In genomic region chr8:103978948-103979347, GRCm38 (mm10) we compare ENCODE assay signal across 19 mouse cellular contexts.
DNase-seq lines count a peak whose midpoint lies in the region; ATAC-seq lines count a peak whose summit lies in the region.
"Had no signal": no experiment of that assay in that cellular context is flagged by ENCODE, and none has a peak within 500 bp of the region (broad histone marks: within the 10 kb centered on the region; RNA-seq: fewer than 3 reads in every experiment).

No protein-coding gene starts in this region.

- no peaks in the 10 kb centered on the region for H3K9me3 ChIP-seq in forebrain, embryonic 15.5 days
- no peaks in the 10 kb centered on the region for H3K9me3 ChIP-seq in liver, embryonic 11.5 days (ENCODE audit: control insufficient read depth, low read length)
- H3K9me3 ChIP-seq: embryonic facial prominence, embryonic 13.5 days; forebrain, embryonic 13.5 days; heart, embryonic 12.5 days; hindbrain, embryonic 15.5 days had no signal

- 95% methylated on average over 5 of the region's 5 CpGs for WGBS in forebrain, embryonic 15.5 days
- 58% methylated on average over 5 of the region's 5 CpGs for WGBS in liver, embryonic 11.5 days

- H3K36me3 ChIP-seq in forebrain, embryonic 15.5 days: no peaks in the 10 kb centered on the region
- no peaks in the 10 kb centered on the region for H3K36me3 ChIP-seq in liver, embryonic 11.5 days (ENCODE audit: control insufficient read depth, insufficient read depth, low read length)
- H3K36me3 ChIP-seq: embryonic facial prominence, embryonic 13.5 days; heart, embryonic 12.5 days; hindbrain, embryonic 15.5 days had no signal

- H3K4me3 ChIP-seq in forebrain, embryonic 15.5 days: no peak overlapping the region
- H3K4me3 ChIP-seq in liver, embryonic 11.5 days (ENCODE audit: low read depth, low read length): no peak overlapping the region
- H3K4me3 ChIP-seq: embryonic facial prominence, embryonic 13.5 days; forebrain, embryonic 13.5 days; heart, embryonic 12.5 days; hindbrain, embryonic 15.5 days had no signal

- no peaks in the 10 kb centered on the region for H3K27me3 ChIP-seq in forebrain, embryonic 15.5 days
- no peaks in the 10 kb centered on the region for H3K27me3 ChIP-seq in liver, embryonic 11.5 days (replicated peaks; ENCODE audit: control insufficient read depth, insufficient read depth, low read length)
- H3K27me3 ChIP-seq: embryonic facial prominence, embryonic 13.5 days; forebrain, embryonic 13.5 days; heart, embryonic 12.5 days; hindbrain, embryonic 15.5 days had no signal

- H3K4me2 ChIP-seq in forebrain, embryonic 15.5 days (replicated peaks): no peak overlapping the region
- H3K4me2 ChIP-seq in liver, embryonic 11.5 days: no peak overlapping the region
- H3K4me2 ChIP-seq: embryonic facial prominence, embryonic 13.5 days; forebrain, embryonic 13.5 days; heart, embryonic 12.5 days; hindbrain, embryonic 15.5 days had no signal

- no peak overlapping the region for H3K9ac ChIP-seq in forebrain, embryonic 15.5 days (replicated peaks)
- no peak overlapping the region for H3K9ac ChIP-seq in liver, embryonic 11.5 days (ENCODE audit: low read depth, low read length)
- H3K9ac ChIP-seq: embryonic facial prominence, embryonic 13.5 days; forebrain, embryonic 13.5 days; heart, embryonic 12.5 days; hindbrain, embryonic 15.5 days had no signal

- H3K4me1 ChIP-seq in forebrain, embryonic 15.5 days: no peaks in the 10 kb centered on the region
- H3K4me1 ChIP-seq in liver, embryonic 11.5 days (replicated peaks; ENCODE audit: control insufficient read depth, insufficient read depth, low read length): no peaks in the 10 kb centered on the region
- H3K4me1 ChIP-seq: embryonic facial prominence, embryonic 13.5 days; forebrain, embryonic 13.5 days; heart, embryonic 12.5 days; hindbrain, embryonic 15.5 days had no signal

- no peak for ATAC-seq in forebrain, embryonic 15.5 days (replicated peaks)
- ATAC-seq in liver, embryonic 11.5 days (replicated peaks; ENCODE audit: low FRiP score): no peak
- ATAC-seq: forebrain, embryonic 13.5 days had no signal

- H3K27ac ChIP-seq in forebrain, embryonic 15.5 days (replicated peaks): no peak overlapping the region
- H3K27ac ChIP-seq in liver, embryonic 11.5 days (ENCODE audit: low read depth, low read length): no peak overlapping the region
- H3K27ac ChIP-seq: embryonic facial prominence, embryonic 13.5 days; forebrain, embryonic 13.5 days; hindbrain, embryonic 15.5 days had no signal

- DNase-seq in 416B (ENCODE audit: low read depth): peak; percentile 2
- DNase-seq in CD8-positive naive resting alpha-beta T cell, adult 2 months (ENCODE audit: low read depth in 2 of 2, low spot score in 2 of 2): peak; percentile 28 to 39
- peak; percentile 73 for DNase-seq in naive thymus-derived CD4-positive, alpha-beta T cell, adult 2 months (ENCODE audit: low read depth)
- peak; percentile 48 for DNase-seq in thymus, postnatal 14 days
- no peak for DNase-seq in adrenal gland, adult 2 months
- no peak for DNase-seq in gastrocnemius, postnatal 25 days
- no peak for DNase-seq in liver, embryonic 11.5 days (ENCODE audit: low spot score)
- DNase-seq: adrenal gland, postnatal 14 days; cerebellum, adult 18-20 months; cerebellum, adult 9-11 months; cerebellum, postnatal 36 days; gastrocnemius, postnatal 10 days; heart, postnatal 36 days; kidney, adult 11 months had no signal

Comparison
In these comparisons a context has a peak if more than half of its experiments do, and no peak if none do; other contexts are left out.
1. DNase-seq: peak in 416B (single experiment), CD8-positive naive resting alpha-beta T cell, adult 2 months (2 of 2), naive thymus-derived CD4-positive, alpha-beta T cell, adult 2 months (single experiment) and thymus, postnatal 14 days (single experiment); none in adrenal gland, adult 2 months (single experiment), gastrocnemius, postnatal 25 days (single experiment) and liver, embryonic 11.5 days (single experiment).